Mouse (Mus musculus) embryonic facial prominence, embryonic 14.5 days (tissue): ENCODE results near the gene Slc19a3. TPM values are rescaled to one million over a fixed set of nuclear protein-coding genes. Genes with fewer than 3 reads are reported as not detected.
"Not testable (repeated sequence)": the region's sequence is repeated elsewhere in the genome, so short reads cannot be mapped to it uniquely, and the experiment has no call there.

Experiments
- ATAC-seq: fragments of 200-750 bp; cut with Nextera tagmentation; 2 replicates; pipeline ENCODE4 v1.8.0; 2017; ENCODE audit warnings: low read depth, moderate number of reproducible peaks, moderate TSS enrichment
- DNase-seq: peaks from one replicate; pipeline ENCODE4 v3.0.0-alpha.2; 2015; ENCODE audit warnings: low spot score
- H3K27ac ChIP-seq: fragments of 300-500 bp; sonication (generic); replicated peaks from 2 replicates; pipeline ENCODE4 v1.5.1; 2014; ENCODE audit warnings: low read depth, mild to moderate bottlenecking, low read length, moderate library complexity
- H3K27me3 ChIP-seq: fragments of 300-500 bp; sonication (generic); replicated peaks from 2 replicates; pipeline ENCODE4 v1.6.1; 2014; ENCODE audit warnings: low read length; ENCODE audit not compliant: control insufficient read depth, insufficient read depth
- H3K36me3 ChIP-seq: fragments of 300-500 bp; sonication (generic); 2 replicates; pipeline ENCODE4 v1.6.1; 2014; ENCODE audit warnings: low read length, mixed read lengths; ENCODE audit not compliant: control insufficient read depth, insufficient read depth
- H3K4me1 ChIP-seq: fragments of 300-500 bp; sonication (generic); 2 replicates; pipeline ENCODE4 v1.6.1; 2014; ENCODE audit warnings: antibody characterized with exemption, low read length; ENCODE audit not compliant: control insufficient read depth, insufficient read depth
- H3K4me2 ChIP-seq: fragments of 300-500 bp; sonication (generic); 2 replicates; pipeline ENCODE4 v1.6.1; 2014; ENCODE audit warnings: low read depth, mild to moderate bottlenecking, low read length, moderate library complexity, mixed read lengths
- H3K4me3 ChIP-seq: fragments of 300-500 bp; sonication (generic); 2 replicates; pipeline ENCODE4 v1.5.1; 2014; ENCODE audit warnings: low read depth, mild to moderate bottlenecking, low read length
- H3K9ac ChIP-seq: fragments of 300-500 bp; sonication (generic); 2 replicates; pipeline ENCODE4 v1.6.1; 2014; ENCODE audit warnings: low read depth, mild to moderate bottlenecking, low read length, moderate library complexity, mixed read lengths
- H3K9me3 ChIP-seq: fragments of 300-500 bp; sonication (generic); 2 replicates; pipeline ENCODE4 v1.6.1; 2016; ENCODE audit warnings: low read length; ENCODE audit not compliant: control insufficient read depth
- WGBS: fragments of 180-500 bp; shearing (Covaris S2); extraction: QIAGEN DNeasy Blood & Tissue Kit; methylation state at CpG from one replicate; pipeline ENCODE4 v1.1.7; 2014; 5-methylcytosine and 5-hydroxymethylcytosine counted together
- polyA plus RNA-seq: library from polyadenylated mRNA; unstranded; fragments of >200 nt; fragmentation: Nextera tagmentation; extraction: Ambion mirVana; gene quantifications from 2 replicates; pipeline ENCODE4 v1.2.1, GENCODE M21; 2014

Slc19a3 gene
- polyA plus RNA-seq, 1 experiment from 2014 or later: 0.72 TPM

- Histone ChIP-seq H3K27me3 (no peaks in the 10 kb centered on the region), H3K36me3 (no peaks in the 10 kb centered on the region), H3K9ac (no peak overlapping the region), H3K9me3 (no peaks in the 10 kb centered on the region), H3K4me3 (no peak overlapping the region), H3K4me1 (no peaks in the 10 kb centered on the region), H3K27ac (no peak overlapping the region), H3K4me2 (no peak overlapping the region)
- no peak for ATAC-seq
- 89% methylated on average over 6 of the region's 6 CpGs for WGBS
- no peak for DNase-seq
Measured at GRCm38 (mm10) chr1:83032508-83032907, 5.7 kb downstream of the Slc19a3 start.

- no peaks in the 10 kb centered on the region for H3K36me3 ChIP-seq
- H3K9me3 ChIP-seq: no peaks in the 10 kb centered on the region
- WGBS: 32% methylated on average over 1 of the region's 1 CpGs
- H3K4me1 ChIP-seq: no peaks in the 10 kb centered on the region
- H3K4me2 ChIP-seq: no peak overlapping the region
- no peak for DNase-seq
- no peaks in the 10 kb centered on the region for H3K27me3 ChIP-seq
- no peak for ATAC-seq
- no peak overlapping the region for H3K27ac ChIP-seq
- H3K9ac ChIP-seq: no peak overlapping the region
- H3K4me3 ChIP-seq: no peak overlapping the region
Measured at GRCm38 (mm10) chr1:83031950-83032349, 6.3 kb downstream of the Slc19a3 start.

- no peak overlapping the region for H3K4me2 ChIP-seq
- H3K9ac ChIP-seq: no peak overlapping the region
- DNase-seq (no peak), ATAC-seq (no peak)
- H3K4me1 ChIP-seq: no peaks in the 10 kb centered on the region
- H3K9me3 ChIP-seq: no peaks in the 10 kb centered on the region
- H3K4me3 ChIP-seq: no peak overlapping the region
- H3K36me3 ChIP-seq: no peaks in the 10 kb centered on the region
- no peaks in the 10 kb centered on the region for H3K27me3 ChIP-seq
- H3K27ac ChIP-seq: no peak overlapping the region
- WGBS: 74% methylated on average over 1 of the region's 1 CpGs
Measured at GRCm38 (mm10) chr1:83016556-83016955, 21.7 kb downstream of the Slc19a3 start.

GRCm38 (mm10) chr1:83015329-83015879 lies 22.8 kb downstream of the Slc19a3 start:
- Histone ChIP-seq H3K4me3 (no peak overlapping the region), H3K36me3 (no peaks in the 10 kb centered on the region), H3K9me3 (no peaks in the 10 kb centered on the region), H3K4me2 (no peak overlapping the region), H3K27ac (no peak overlapping the region), H3K27me3 (no peaks in the 10 kb centered on the region), H3K9ac (no peak overlapping the region), H3K4me1 (no peaks in the 10 kb centered on the region)
- WGBS: 77% methylated on average over 10 of the region's 10 CpGs
- DNase-seq: no peak
- ATAC-seq: no peak

GRCm38 (mm10) chr1:83014477-83014876 lies 23.8 kb downstream of the Slc19a3 start:
- no peak overlapping the region for H3K4me3 ChIP-seq
- H3K9me3 ChIP-seq: no peaks in the 10 kb centered on the region
- H3K27ac ChIP-seq: no peak overlapping the region
- no peaks in the 10 kb centered on the region for H3K27me3 ChIP-seq
- H3K36me3 ChIP-seq: no peaks in the 10 kb centered on the region
- no peaks in the 10 kb centered on the region for H3K4me1 ChIP-seq
- DNase-seq (no peak), ATAC-seq (no peak)
- 93% methylated on average over 3 of the region's 3 CpGs for WGBS
- no peak overlapping the region for H3K4me2 ChIP-seq
- no peak overlapping the region for H3K9ac ChIP-seq

GRCm38 (mm10) chr1:83007471-83007870 lies 30.8 kb downstream of the Slc19a3 start:
- DNase-seq (no peak), ATAC-seq (no peak)
- WGBS: 58% methylated on average over 6 of the region's 6 CpGs
- H3K27me3 ChIP-seq: no peaks in the 10 kb centered on the region
- no peaks in the 10 kb centered on the region for H3K4me1 ChIP-seq
- H3K4me3 ChIP-seq: no peak overlapping the region
- no peak overlapping the region for H3K27ac ChIP-seq
- H3K4me2 ChIP-seq: no peak overlapping the region
- H3K9ac ChIP-seq: no peak overlapping the region
- no peaks in the 10 kb centered on the region for H3K9me3 ChIP-seq
- no peaks in the 10 kb centered on the region for H3K36me3 ChIP-seq

- no peak overlapping the region for H3K27ac ChIP-seq
- no peak overlapping the region for H3K9ac ChIP-seq
- no peaks in the 10 kb centered on the region for H3K27me3 ChIP-seq
- WGBS: 76% methylated on average over 8 of the region's 8 CpGs
- no peaks in the 10 kb centered on the region for H3K4me1 ChIP-seq
- ATAC-seq (no peak), DNase-seq (no peak)
- no peaks in the 10 kb centered on the region for H3K9me3 ChIP-seq
- no peak overlapping the region for H3K4me2 ChIP-seq
- H3K4me3 ChIP-seq: no peak overlapping the region
- no peaks in the 10 kb centered on the region for H3K36me3 ChIP-seq
Measured at GRCm38 (mm10) chr1:83006218-83007179, 31.7 kb downstream of the Slc19a3 start.

- not testable (repeated sequence) for H3K27ac ChIP-seq, H3K4me1 ChIP-seq, H3K9me3 ChIP-seq, H3K27me3 ChIP-seq, DNase-seq, H3K36me3 ChIP-seq, ATAC-seq, H3K4me3 ChIP-seq, H3K4me2 ChIP-seq, H3K9ac ChIP-seq
- WGBS: 89% methylated on average over 2 of the region's 9 CpGs
Measured at GRCm38 (mm10) chr1:83000306-83000705, 37.9 kb downstream of the Slc19a3 start, which contains the start of gene Gm47959. Gm47959 (plus strand) TSS chr1:83000548.
